Mouse (Mus musculus): ENCODE data around the gene Lztr1.

Gene Lztr1

GRCm38 (mm10) chr16:17557947-17558480 lies 49.5 kb downstream of the Lztr1 start:
- DNase-seq (ENCODE audit: low spot score): peak; percentile 76

GRCm38 (mm10) chr16:17558811-17559210 lies 50.3 kb downstream of the Lztr1 start:
- DNase-seq (ENCODE audit: low spot score): no peak

- DNase-seq (ENCODE audit: low spot score): no peak
These were observed 51.0 kb downstream of the Lztr1 start for GRCm38 (mm10) chr16:17559396-17560027.

GRCm38 (mm10) chr16:17561128-17561750 lies 52.8 kb downstream of the Lztr1 start, which contains the start of gene Lrrc74b:
Gene Lrrc74b (minus strand): TSS chr16:17561247.
- no peak for DNase-seq (ENCODE audit: low spot score)

GRCm38 (mm10) chr16:17561751-17562208 lies 53.3 kb downstream of the Lztr1 start, which contains the start of gene P2rx6:
Gene P2rx6 (plus strand): TSS chr16:17561885.
- peak; percentile 61 for DNase-seq (ENCODE audit: low spot score)

GRCm38 (mm10) chr16:17563580-17563979 lies 55.1 kb downstream of the Lztr1 start:
- DNase-seq (ENCODE audit: low spot score): no peak

GRCm38 (mm10) chr16:17564221-17564620 lies 55.7 kb downstream of the Lztr1 start:
- no peak for DNase-seq (ENCODE audit: low spot score)

GRCm38 (mm10) chr16:17564771-17565170 lies 56.3 kb downstream of the Lztr1 start:
- DNase-seq (ENCODE audit: low spot score): no peak

- DNase-seq (ENCODE audit: low spot score): no peak
These were observed 57.7 kb downstream of the Lztr1 start for GRCm38 (mm10) chr16:17566186-17566585.
